Mouse (Mus musculus) lung, postnatal 0 days (tissue): ENCODE data around the gene Slc25a5. TPM values are rescaled to one million over a fixed set of nuclear protein-coding genes. Genes with fewer than 3 reads are reported as not detected.
A peak's percentile ranks its signal among the peaks of the same experiment; 100 is the strongest.

Experiments
- ATAC-seq: fragments of 200-750 bp; cut with Nextera tagmentation; 2 replicates; pipeline ENCODE4 v1.8.0; 2017; ENCODE audit warnings: moderate library complexity
- DNase-seq: peaks from one replicate; pipeline ENCODE4 v3.0.0-alpha.2; 2016; ENCODE audit warnings: low spot score
- H3K27ac ChIP-seq: fragments of 300-500 bp; sonication (generic); 2 replicates; pipeline ENCODE4 v1.5.1; 2014; ENCODE audit warnings: antibody characterized with exemption, mild to moderate bottlenecking, low read length, mixed read lengths
- H3K27me3 ChIP-seq: fragments of 300-500 bp; sonication (generic); replicated peaks from 2 replicates; pipeline ENCODE4 v1.6.1; 2014; ENCODE audit warnings: low read length, mixed read lengths; ENCODE audit not compliant: insufficient read depth
- H3K36me3 ChIP-seq: fragments of 300-500 bp; sonication (generic); 2 replicates; pipeline ENCODE4 v1.6.1; 2014; ENCODE audit warnings: low read length, mixed read lengths; ENCODE audit not compliant: insufficient read depth
- H3K4me1 ChIP-seq: fragments of 300-500 bp; sonication (generic); 2 replicates; pipeline ENCODE4 v1.6.1; 2014; ENCODE audit warnings: antibody characterized with exemption, low read depth, low read length, mixed read lengths; ENCODE audit not compliant: insufficient read depth
- H3K4me2 ChIP-seq: fragments of 300-500 bp; sonication (generic); replicated peaks from 2 replicates; pipeline ENCODE4 v1.6.1; 2014; ENCODE audit warnings: low read depth, mild to moderate bottlenecking, low read length, moderate library complexity, mixed read lengths
- H3K4me3 ChIP-seq: fragments of 300-500 bp; sonication (generic); 2 replicates; pipeline ENCODE4 v1.5.1; 2014; ENCODE audit warnings: low read depth, low read length
- H3K9ac ChIP-seq: fragments of 300-500 bp; sonication (generic); replicated peaks from 2 replicates; pipeline ENCODE4 v1.6.1; 2014; ENCODE audit warnings: low read depth, mild to moderate bottlenecking
- H3K9me3 ChIP-seq: fragments of 300-500 bp; sonication (generic); 2 replicates; pipeline ENCODE4 v1.6.1; 2016; ENCODE audit warnings: low read length, mixed read lengths
- CTCF ChIP-seq: IDR thresholded peaks from 2 replicates; pipeline ENCODE4 v1.5.1; 2016; ENCODE audit warnings: antibody characterized with exemption, mild to moderate bottlenecking
- EP300 ChIP-seq: IDR thresholded peaks from 2 replicates; pipeline ENCODE4 v1.6.1; 2016; ENCODE audit warnings: antibody characterized with exemption, mild to moderate bottlenecking, control low read depth
- WGBS: fragments of 180-500 bp; shearing (Covaris S2); extraction: QIAGEN DNeasy Blood & Tissue Kit; methylation state at CpG from one replicate; pipeline ENCODE4 v1.1.7; 2014; 5-methylcytosine and 5-hydroxymethylcytosine counted together
- polyA plus RNA-seq: library from polyadenylated mRNA; unstranded; fragments of >200 nt; fragmentation: Nextera tagmentation; extraction: Ambion mirVana; gene quantifications from 2 replicates; pipeline ENCODE4 v1.2.1, GENCODE M21; 2015

Slc25a5 gene
- polyA plus RNA-seq, 1 experiment from 2014 or later = 678 TPM

- no peak overlapping the region for H3K4me2 ChIP-seq
- no peaks in the 10 kb centered on the region for H3K27me3 ChIP-seq
- H3K4me1 ChIP-seq = no peaks in the 10 kb centered on the region
- no peaks in the 10 kb centered on the region for H3K9me3 ChIP-seq
- no peak for ATAC-seq
- H3K9ac ChIP-seq = no peak overlapping the region
- no peak overlapping the region for H3K4me3 ChIP-seq
- no peak overlapping the region for H3K27ac ChIP-seq
- no peaks in the 10 kb centered on the region for H3K36me3 ChIP-seq
- no peak for DNase-seq
- TF ChIP-seq EP300 (no peak), CTCF (no peak)
- WGBS = 41% methylated on average over 2 of the region's 2 CpGs
Observed at GRCm38 (mm10) chrX:36763934-36764317, 31.5 kb upstream of the Slc25a5 start.

GRCm38 (mm10) chrX:36767386-36767785, 28.1 kb upstream of the Slc25a5 start:
- H3K4me3 ChIP-seq = no peak overlapping the region
- H3K4me2 ChIP-seq = no peak overlapping the region
- no peak for ATAC-seq
- DNase-seq = no peak
- no peaks in the 10 kb centered on the region for H3K27me3 ChIP-seq
- no peaks in the 10 kb centered on the region for H3K4me1 ChIP-seq
- H3K9me3 ChIP-seq = no peaks in the 10 kb centered on the region
- H3K36me3 ChIP-seq = no peaks in the 10 kb centered on the region
- no peak overlapping the region for H3K9ac ChIP-seq
- TF ChIP-seq EP300 = no peak
- TF ChIP-seq CTCF = no peak
- H3K27ac ChIP-seq = no peak overlapping the region
- WGBS = 66% methylated on average over 5 of the region's 5 CpGs

GRCm38 (mm10) chrX:36772591-36772990, 22.9 kb upstream of the Slc25a5 start:
- DNase-seq = no peak
- Histone ChIP-seq H3K4me3 (no peak overlapping the region), H3K9ac (no peak overlapping the region), H3K9me3 (no peaks in the 10 kb centered on the region), H3K27me3 (no peaks in the 10 kb centered on the region), H3K36me3 (no peaks in the 10 kb centered on the region), H3K27ac (no peak overlapping the region), H3K4me2 (no peak overlapping the region), H3K4me1 (no peaks in the 10 kb centered on the region)
- TF ChIP-seq CTCF (no peak), EP300 (no peak)
- WGBS = 89% methylated on average over 6 of the region's 6 CpGs
- no peak for ATAC-seq

GRCm38 (mm10) chrX:36775520-36775919, 19.9 kb upstream of the Slc25a5 start:
- no peak overlapping the region for H3K4me3 ChIP-seq
- TF ChIP-seq EP300 (no peak), CTCF (no peak)
- ATAC-seq (no peak), DNase-seq (no peak)
- H3K9me3 ChIP-seq = no peaks in the 10 kb centered on the region
- no peak overlapping the region for H3K4me2 ChIP-seq
- H3K27me3 ChIP-seq = no peaks in the 10 kb centered on the region
- no peaks in the 10 kb centered on the region for H3K4me1 ChIP-seq
- H3K27ac ChIP-seq = no peak overlapping the region
- H3K36me3 ChIP-seq = no peaks in the 10 kb centered on the region
- 78% methylated on average over 5 of the region's 5 CpGs for WGBS
- H3K9ac ChIP-seq = no peak overlapping the region

- H3K9ac ChIP-seq = no peak overlapping the region
- no peaks in the 10 kb centered on the region for H3K4me1 ChIP-seq
- H3K4me3 ChIP-seq = no peak overlapping the region
- no peak overlapping the region for H3K27ac ChIP-seq
- no peaks in the 10 kb centered on the region for H3K36me3 ChIP-seq
- DNase-seq = no peak
- no peaks in the 10 kb centered on the region for H3K27me3 ChIP-seq
- H3K4me2 ChIP-seq = no peak overlapping the region
- no peaks in the 10 kb centered on the region for H3K9me3 ChIP-seq
- no peak for TF ChIP-seq EP300
- no peak for TF ChIP-seq CTCF
- ATAC-seq = no peak
- 79% methylated on average over 4 of the region's 4 CpGs for WGBS
Observed at GRCm38 (mm10) chrX:36777694-36778093, 17.8 kb upstream of the Slc25a5 start.

GRCm38 (mm10) chrX:36789360-36789759, 6.1 kb upstream of the Slc25a5 start:
- Histone ChIP-seq H3K27ac (no peak overlapping the region), H3K9me3 (no peaks in the 10 kb centered on the region), H3K4me2 (no peak overlapping the region), H3K36me3 (no peaks in the 10 kb centered on the region), H3K4me1 (no peaks in the 10 kb centered on the region), H3K4me3 (no peak overlapping the region), H3K27me3 (no peaks in the 10 kb centered on the region), H3K9ac (no peak overlapping the region)
- no peak for TF ChIP-seq EP300
- no peak for TF ChIP-seq CTCF
- peak; percentile 10 for DNase-seq
- 52% methylated on average over 4 of the region's 4 CpGs for WGBS
- ATAC-seq = peak; percentile 32; the same call in 1 of the 2 replicates

- Histone ChIP-seq H3K4me1 (no peaks in the 10 kb centered on the region), H3K4me2 (no peak overlapping the region), H3K4me3 (no peak overlapping the region), H3K36me3 (no peaks in the 10 kb centered on the region), H3K9ac (no peak overlapping the region), H3K27ac (no peak overlapping the region), H3K9me3 (no peaks in the 10 kb centered on the region), H3K27me3 (no peaks in the 10 kb centered on the region)
- WGBS = 55% methylated on average over 5 of the region's 5 CpGs
- ATAC-seq = no peak
- DNase-seq = no peak
- TF ChIP-seq CTCF = no peak; the same call in 1 of the 2 replicates
- TF ChIP-seq EP300 = no peak
Observed at GRCm38 (mm10) chrX:36794571-36794970, 880 bp upstream of the Slc25a5 start.
